Mouse (Mus musculus) forebrain, postnatal 0 days (tissue): ENCODE data around the gene Emc10. TPM values are rescaled to one million over a fixed set of nuclear protein-coding genes. Genes with fewer than 3 reads are reported as not detected.

ENCODE experiments used
- ATAC-seq: fragments of 200-750 bp; cut with Nextera tagmentation; 2 replicates; pipeline ENCODE4 v1.8.0; 2017; ENCODE audit warnings: mild to moderate bottlenecking, moderate library complexity
- DNase-seq: peaks from one replicate; pipeline ENCODE4 v3.0.0-alpha.2; 2015
- H3K27ac ChIP-seq: fragments of 300-500 bp; sonication (generic); 2 replicates; pipeline ENCODE4 v1.5.1; 2014; ENCODE audit warnings: low read depth, mild to moderate bottlenecking, antibody characterized with exemption, low read length, moderate library complexity, mixed read lengths
- H3K27me3 ChIP-seq: fragments of 300-500 bp; sonication (generic); 2 replicates; pipeline ENCODE4 v1.6.1; 2014; ENCODE audit warnings: mild to moderate bottlenecking, low read length, mixed read lengths; ENCODE audit not compliant: insufficient read depth
- H3K36me3 ChIP-seq: fragments of 300-500 bp; sonication (generic); 2 replicates; pipeline ENCODE4 v1.6.1; 2014; ENCODE audit warnings: mild to moderate bottlenecking, moderate library complexity; ENCODE audit not compliant: insufficient read depth
- H3K4me1 ChIP-seq: fragments of 300-500 bp; sonication (generic); 2 replicates; pipeline ENCODE4 v1.6.1; 2014; ENCODE audit warnings: antibody characterized with exemption; ENCODE audit not compliant: insufficient read depth
- H3K4me2 ChIP-seq: fragments of 300-500 bp; sonication (generic); 2 replicates; pipeline ENCODE4 v1.6.1; 2014; ENCODE audit warnings: low read depth, mild to moderate bottlenecking, moderate library complexity
- H3K4me3 ChIP-seq: fragments of 300-500 bp; sonication (generic); 2 replicates; pipeline ENCODE4 v1.5.1; 2014; ENCODE audit warnings: low read depth, low read length, mixed read lengths
- H3K9ac ChIP-seq: fragments of 300-500 bp; sonication (generic); 2 replicates; pipeline ENCODE4 v1.6.1; 2014; ENCODE audit warnings: mild to moderate bottlenecking
- H3K9me3 ChIP-seq: fragments of 300-500 bp; sonication (generic); 2 replicates; pipeline ENCODE4 v1.6.1; 2016; ENCODE audit warnings: low read length
- CTCF ChIP-seq: sonication (generic); IDR thresholded peaks from 2 replicates; pipeline ENCODE4 v1.5.1; 2016; ENCODE audit warnings: antibody characterized with exemption, control low read depth, low read depth
- WGBS: fragments of 180-500 bp; shearing (Covaris S2); extraction: QIAGEN DNeasy Blood & Tissue Kit; methylation state at CpG from one replicate; pipeline ENCODE4 v1.1.7; 2014; 5-methylcytosine and 5-hydroxymethylcytosine counted together
- polyA plus RNA-seq: library from polyadenylated mRNA; unstranded; fragments of >200 nt; fragmentation: Nextera tagmentation; extraction: Ambion mirVana; gene quantifications from 2 replicates; pipeline ENCODE4 v1.2.1, GENCODE M21; 2015
- total RNA-seq: library from RNA; depleted of rRNA; stranded (reverse); fragments of >200 nt; gene quantifications from 2 replicates; pipeline ENCODE4 v1.2.3, GENCODE M21; 2014

Gene Emc10
- total and polyA plus RNA-seq, 2 experiments from 2014 or later = 168 to 238 TPM

DNA sequence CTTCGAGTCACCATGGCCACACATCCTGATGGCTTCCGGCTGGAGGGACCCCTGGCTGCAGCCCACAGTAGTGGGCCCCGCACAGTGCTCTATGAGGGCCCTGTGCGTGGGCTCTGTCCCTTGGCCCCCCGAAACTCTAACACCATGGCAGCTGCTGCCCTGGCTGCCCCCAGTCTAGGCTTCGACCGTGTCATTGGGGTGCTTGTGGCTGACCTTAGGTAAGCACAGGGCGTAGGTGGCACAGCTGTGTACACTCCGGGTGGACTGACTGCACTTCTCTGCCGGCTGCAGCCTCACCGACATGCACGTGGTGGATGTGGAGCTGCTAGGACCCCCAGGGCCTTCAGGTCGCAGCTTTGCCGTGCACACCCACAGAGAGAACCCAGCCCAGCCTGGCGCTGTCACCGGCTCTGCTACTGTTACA lies 29.4 kb downstream of the Emc10 start:
- Histone ChIP-seq H3K9me3 (no peaks in the 10 kb centered on the region), H3K4me3 (no peak overlapping the region), H3K36me3 (peaks cover 26% of the 10 kb centered on the region), H3K27ac (peak overlapping the region; percentile 11), H3K9ac (no peak overlapping the region), H3K4me1 (peaks cover 24% of the 10 kb centered on the region), H3K4me2 (no peak overlapping the region), H3K27me3 (no peaks in the 10 kb centered on the region)
- no peak for TF ChIP-seq CTCF
- no peak for ATAC-seq
- 79% methylated on average over 16 of the region's 16 CpGs for WGBS
- DNase-seq = no peak

DNA sequence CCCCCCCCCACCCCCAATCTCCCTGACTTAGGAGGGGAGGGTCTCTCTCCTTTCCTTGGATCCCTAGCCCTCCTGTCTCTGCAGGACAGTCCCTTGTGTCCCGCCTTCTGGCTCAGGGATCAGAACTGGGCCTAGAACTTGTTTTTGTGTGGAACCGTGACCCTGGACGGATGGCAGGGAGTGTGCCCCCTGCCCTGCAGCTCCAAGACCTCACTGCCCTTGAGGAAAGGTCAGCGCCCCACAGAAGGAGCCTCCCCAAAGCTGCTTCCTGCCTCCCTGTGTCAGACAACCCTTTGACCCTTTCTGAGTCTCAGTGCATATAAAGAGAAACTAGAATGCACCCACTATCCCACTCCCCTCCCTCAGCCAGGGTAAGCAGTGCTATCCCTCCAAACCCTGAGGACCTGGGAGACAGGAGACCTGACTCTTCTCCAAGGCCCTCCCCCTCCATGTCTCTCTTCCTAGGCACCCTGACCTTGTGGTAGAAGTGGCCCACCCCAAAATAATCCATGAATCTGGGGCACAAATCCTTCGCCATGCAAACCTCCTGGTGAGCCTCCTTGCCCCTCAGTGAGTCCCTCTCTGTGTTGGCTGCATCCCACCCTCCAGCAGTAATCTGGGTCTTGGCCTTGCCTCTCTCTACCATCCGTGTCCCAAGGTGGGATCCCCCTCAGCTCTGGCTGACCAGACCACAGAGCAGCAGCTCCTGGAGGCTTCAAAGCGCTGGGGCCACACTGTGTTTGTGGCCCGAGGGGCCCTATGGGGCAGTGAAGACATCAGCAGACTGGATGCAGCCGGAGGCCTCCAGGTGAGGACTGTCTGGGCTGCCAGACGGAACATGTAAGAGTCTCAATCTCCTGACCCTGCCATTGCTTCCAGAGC lies 30.1 kb downstream of the Emc10 start:
- WGBS = 80% methylated on average over 10 of the region's 10 CpGs
- no peak overlapping the region for H3K4me2 ChIP-seq
- H3K9ac ChIP-seq = no peak overlapping the region
- no peak overlapping the region for H3K4me3 ChIP-seq
- no peaks in the 10 kb centered on the region for H3K27me3 ChIP-seq
- peaks cover 32% of the 10 kb centered on the region for H3K36me3 ChIP-seq
- ATAC-seq (no peak), DNase-seq (no peak)
- H3K27ac ChIP-seq = peak overlapping the region; percentile 11
- H3K9me3 ChIP-seq = no peaks in the 10 kb centered on the region
- H3K4me1 ChIP-seq = peaks cover 24% of the 10 kb centered on the region
- TF ChIP-seq CTCF = no peak

DNA sequence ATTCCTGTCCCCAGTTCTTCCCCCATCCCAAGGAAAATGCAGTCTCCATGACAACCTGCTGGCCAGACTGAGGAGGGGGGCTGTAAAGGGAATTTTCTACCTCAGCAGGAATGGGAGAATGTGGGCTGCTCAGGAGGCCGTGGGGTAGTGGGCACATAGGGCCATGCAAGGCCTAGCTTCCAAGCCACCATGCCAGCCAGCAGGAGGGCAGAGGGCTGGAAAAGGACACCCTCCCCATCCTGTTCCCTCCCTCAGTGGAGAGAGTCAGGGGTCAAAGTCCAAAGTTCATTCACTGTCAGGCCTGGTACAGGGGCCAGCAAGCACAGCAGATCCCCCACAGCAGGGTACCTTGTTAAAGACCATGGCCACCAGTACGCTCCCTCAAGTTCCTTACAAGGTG lies 31.2 kb downstream of the Emc10 start, which contains the start of gene Aspdh:
Gene Aspdh (plus strand): TSS at position 281 of the 400 bp plus-strand sequence.
- H3K9ac ChIP-seq = peak within 1 kb of the TSS; percentile 18; the same call in 1 of the 2 replicates
- no peak for ATAC-seq
- no peak for TF ChIP-seq CTCF
- H3K27me3 ChIP-seq = no peaks in the 10 kb centered on the region
- DNase-seq = peak; percentile 40
- H3K9me3 ChIP-seq = no peaks in the 10 kb centered on the region
- peaks cover 38% of the 10 kb centered on the region for H3K36me3 ChIP-seq
- H3K4me2 ChIP-seq = peak within 1 kb of the TSS; percentile 8; the same call in 1 of the 2 replicates
- H3K4me1 ChIP-seq = peaks cover 24% of the 10 kb centered on the region
- peak within 1 kb of the TSS; percentile 85 for H3K27ac ChIP-seq
- no peak within 1 kb of the TSS for H3K4me3 ChIP-seq
- WGBS = 50% methylated on average over 2 of the region's 2 CpGs

DNA sequence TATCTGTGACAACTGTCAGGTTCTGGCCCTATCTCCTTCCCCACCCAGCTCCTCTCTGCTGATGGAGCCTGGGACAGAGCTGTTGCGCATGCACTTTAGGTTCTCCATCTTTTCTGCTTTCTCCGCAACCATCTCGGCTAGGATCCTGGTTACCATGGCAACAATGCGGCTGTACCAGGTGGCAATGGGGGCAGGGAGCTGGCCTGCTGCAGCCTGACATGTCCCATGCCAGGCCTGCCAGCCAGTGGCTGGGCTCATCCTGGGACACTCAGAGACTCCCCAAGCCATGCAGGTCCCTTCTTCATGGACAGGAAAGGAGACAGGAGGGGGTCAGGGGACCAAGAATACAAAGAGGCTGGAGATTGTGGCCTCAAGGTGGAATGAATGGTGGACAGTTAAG lies 31.8 kb downstream of the Emc10 start:
- no peak for TF ChIP-seq CTCF
- no peak overlapping the region for H3K4me3 ChIP-seq
- H3K4me1 ChIP-seq = peaks cover 24% of the 10 kb centered on the region
- H3K36me3 ChIP-seq = peaks cover 38% of the 10 kb centered on the region
- peak overlapping the region; percentile 8; the same call in 1 of the 2 replicates for H3K4me2 ChIP-seq
- H3K9ac ChIP-seq = peak overlapping the region; percentile 18; the same call in 1 of the 2 replicates
- H3K9me3 ChIP-seq = no peaks in the 10 kb centered on the region
- 6% methylated on average over 4 of the region's 4 CpGs for WGBS
- H3K27ac ChIP-seq = peak overlapping the region; percentile 85
- peak; percentile 88 for DNase-seq
- ATAC-seq = peak; percentile 4; the same call in 1 of the 2 replicates
- H3K27me3 ChIP-seq = no peaks in the 10 kb centered on the region

DNA sequence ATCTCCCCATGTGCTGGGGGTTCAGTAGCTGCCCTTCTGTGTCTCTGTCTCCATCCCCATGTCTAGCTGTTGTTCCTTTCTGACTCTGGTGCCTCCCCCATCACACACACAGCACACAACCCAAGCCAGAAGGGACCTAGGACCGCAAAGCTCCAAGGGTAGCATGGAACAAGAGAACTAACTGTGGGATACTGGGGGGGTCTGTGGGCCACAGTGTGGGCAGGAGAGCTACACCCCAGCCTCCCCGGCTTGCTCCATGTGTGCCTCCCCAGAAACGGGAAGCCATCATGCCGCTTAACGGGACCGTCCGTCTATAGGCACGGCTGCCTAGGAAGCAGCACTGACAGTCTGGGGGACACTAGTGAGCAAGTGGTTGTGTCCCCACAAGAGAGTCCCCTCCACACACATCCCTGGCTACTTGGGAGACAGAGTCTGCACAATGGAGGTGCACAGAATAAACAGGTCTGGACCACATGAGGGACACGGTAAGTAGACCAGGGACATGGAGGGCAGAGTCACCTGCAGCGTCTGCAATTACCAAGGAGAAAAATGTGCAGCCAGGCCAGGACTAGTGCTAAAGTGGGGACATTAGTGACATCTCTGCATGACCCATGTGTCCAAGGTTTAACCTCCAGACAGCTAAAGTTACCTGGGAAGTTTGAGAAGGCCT lies 32.6 kb downstream of the Emc10 start:
- Histone ChIP-seq H3K4me1 (peaks cover 18% of the 10 kb centered on the region), H3K27ac (peak overlapping the region; percentile 85), H3K9me3 (no peaks in the 10 kb centered on the region), H3K9ac (no peak overlapping the region), H3K4me2 (no peak overlapping the region), H3K4me3 (no peak overlapping the region), H3K27me3 (no peaks in the 10 kb centered on the region), H3K36me3 (peaks cover 44% of the 10 kb centered on the region)
- no peak for TF ChIP-seq CTCF
- no peak for ATAC-seq
- DNase-seq = no peak
- WGBS = 69% methylated on average over 10 of the region's 10 CpGs

DNA sequence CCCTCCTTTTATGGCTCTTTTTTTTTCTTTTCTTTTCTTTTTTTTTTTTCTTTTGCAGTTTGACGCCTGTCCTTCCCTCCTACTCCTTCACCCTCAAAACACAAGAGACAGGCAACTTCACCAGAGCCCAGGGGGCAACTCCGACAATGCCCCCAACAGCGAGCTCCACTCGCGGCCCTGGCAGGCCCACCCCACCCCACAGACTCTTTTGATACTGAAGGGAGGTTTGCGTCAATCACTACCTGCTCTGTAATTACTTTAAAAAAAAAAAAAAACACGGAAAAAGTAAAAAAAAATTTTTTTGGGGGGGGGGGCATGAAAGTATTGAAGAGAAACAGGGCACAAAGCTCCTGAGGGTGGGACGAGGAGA lies 33.3 kb downstream of the Emc10 start:
- 54% methylated on average over 8 of the region's 8 CpGs for WGBS
- no peaks in the 10 kb centered on the region for H3K9me3 ChIP-seq
- H3K9ac ChIP-seq = no peak overlapping the region
- TF ChIP-seq CTCF = no peak
- peaks cover 49% of the 10 kb centered on the region for H3K36me3 ChIP-seq
- H3K4me1 ChIP-seq = peaks cover 15% of the 10 kb centered on the region
- DNase-seq (no peak), ATAC-seq (no peak)
- H3K27ac ChIP-seq = no peak overlapping the region
- no peaks in the 10 kb centered on the region for H3K27me3 ChIP-seq
- H3K4me2 ChIP-seq = no peak overlapping the region
- H3K4me3 ChIP-seq = no peak overlapping the region
